Mouse (Mus musculus) thymus, adult 2 months (tissue): Measurements from ENCODE around the gene Dguok.

Experiments
- CTCF ChIP-seq: fragments of 200-500 bp; IDR thresholded peaks from 2 replicates; pipeline ENCODE4 v1.5.1; 2012; ENCODE audit warnings: mild to moderate bottlenecking, control low read depth, low read length, moderate library complexity, borderline replicate concordance; ENCODE audit not compliant: control insufficient read depth, poor library complexity, insufficient read depth; ENCODE audit errors: extremely low read depth
- POLR2A ChIP-seq: fragments of 200-500 bp; IDR thresholded peaks from 2 replicates; pipeline ENCODE4 v1.6.1; 2012; ENCODE audit warnings: mild to moderate bottlenecking, low read length, control low read depth, moderate library complexity; ENCODE audit not compliant: control insufficient read depth, poor library complexity, insufficient read depth; ENCODE audit errors: extremely low read depth

DNA sequence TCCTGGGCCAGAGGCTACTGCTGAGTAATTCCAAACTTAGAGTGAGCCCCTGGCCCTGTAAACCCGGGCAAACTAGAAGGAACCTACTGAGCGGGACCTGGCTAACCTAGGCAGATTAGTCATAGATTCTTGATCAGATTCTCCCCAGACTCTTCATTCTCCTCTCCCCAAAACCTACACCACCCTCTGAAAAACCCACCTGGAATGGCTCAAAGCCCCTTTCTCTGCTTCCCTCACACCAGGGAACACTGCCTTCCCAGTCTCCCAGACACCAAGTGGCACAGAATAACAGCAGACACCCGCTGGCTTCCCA, 66.6 kb downstream of the Dguok start:
- TF ChIP-seq CTCF = no peak
- no peak for TF ChIP-seq POLR2A
